Mouse (Mus musculus): ENCODE data around the gene Togaram1. TPM values are rescaled to one million over a fixed set of nuclear protein-coding genes. Genes with fewer than 3 reads are reported as not detected.

Togaram1 gene
- polyA plus RNA-seq, 1 experiment from 2014 or later = 23.4 TPM

- H3K27me3 ChIP-seq (replicated peaks; ENCODE audit: control insufficient read depth, insufficient read depth, low read length) = no peaks in the 10 kb centered on the region
- H3K36me3 ChIP-seq (ENCODE audit: control insufficient read depth, insufficient read depth, low read length) = no peaks in the 10 kb centered on the region
- peaks cover 16% of the 10 kb centered on the region for H3K4me1 ChIP-seq (ENCODE audit: control insufficient read depth, insufficient read depth, low read length)
- no peaks in the 10 kb centered on the region for H3K9me3 ChIP-seq (ENCODE audit: control insufficient read depth, low read length)
- H3K27ac ChIP-seq (ENCODE audit: low read length) = no peak overlapping the region
- no peak for ATAC-seq
- peak overlapping the region; percentile 90 for H3K4me2 ChIP-seq (ENCODE audit: low read depth, low read length)
- peak overlapping the region; percentile 96 for H3K4me3 ChIP-seq (ENCODE audit: low read length)
- H3K9ac ChIP-seq (ENCODE audit: low read depth, low read length) = peak overlapping the region; percentile 92; the same call in 1 of the 2 replicates
- 5% methylated on average over 2 of the region's 2 CpGs for WGBS
Measured at GRCm38 (mm10) chr12:64968067-64968466, 2.5 kb downstream of the Togaram1 start.

GRCm38 (mm10) chr12:64971399-64971798 lies 5.8 kb downstream of the Togaram1 start:
- H3K27ac ChIP-seq (ENCODE audit: low read length) = no peak overlapping the region

GRCm38 (mm10) chr12:64972063-64972462 lies 6.5 kb downstream of the Togaram1 start:
- Histone ChIP-seq H3K27ac (ENCODE audit: low read length) (no peak overlapping the region), H3K36me3 (ENCODE audit: control insufficient read depth, insufficient read depth, low read length) (no peaks in the 10 kb centered on the region), H3K4me2 (ENCODE audit: low read depth, low read length) (no peak overlapping the region), H3K4me3 (ENCODE audit: low read length) (no peak overlapping the region), H3K27me3 (replicated peaks; ENCODE audit: control insufficient read depth, insufficient read depth, low read length) (no peaks in the 10 kb centered on the region), H3K4me1 (ENCODE audit: control insufficient read depth, insufficient read depth, low read length) (peaks cover 14% of the 10 kb centered on the region), H3K9ac (ENCODE audit: low read depth, low read length) (no peak overlapping the region), H3K9me3 (ENCODE audit: control insufficient read depth, low read length) (no peaks in the 10 kb centered on the region)
- ATAC-seq = no peak
- WGBS = 67% methylated on average over 6 of the region's 6 CpGs

More at GRCm38 (mm10) chr12:64971399-64971798, 5.8 kb downstream of the Togaram1 start:
- Histone ChIP-seq H3K36me3 (ENCODE audit: control insufficient read depth, insufficient read depth, low read length) (no peaks in the 10 kb centered on the region), H3K4me1 (ENCODE audit: control insufficient read depth, insufficient read depth, low read length) (peaks cover 14% of the 10 kb centered on the region), H3K27me3 (replicated peaks; ENCODE audit: control insufficient read depth, insufficient read depth, low read length) (no peaks in the 10 kb centered on the region), H3K4me2 (ENCODE audit: low read depth, low read length) (no peak overlapping the region), H3K9me3 (ENCODE audit: control insufficient read depth, low read length) (no peaks in the 10 kb centered on the region), H3K4me3 (ENCODE audit: low read length) (no peak overlapping the region), H3K9ac (ENCODE audit: low read depth, low read length) (no peak overlapping the region)
- ATAC-seq = no peak

GRCm38 (mm10) chr12:64975558-64975957 lies 10.0 kb downstream of the Togaram1 start:
- Histone ChIP-seq H3K4me2 (ENCODE audit: low read depth, low read length) (no peak overlapping the region), H3K36me3 (ENCODE audit: control insufficient read depth, insufficient read depth, low read length) (peaks cover 8% of the 10 kb centered on the region), H3K27ac (ENCODE audit: low read length) (no peak overlapping the region), H3K27me3 (replicated peaks; ENCODE audit: control insufficient read depth, insufficient read depth, low read length) (no peaks in the 10 kb centered on the region), H3K4me3 (ENCODE audit: low read length) (no peak overlapping the region), H3K4me1 (ENCODE audit: control insufficient read depth, insufficient read depth, low read length) (peaks cover 8% of the 10 kb centered on the region), H3K9ac (ENCODE audit: low read depth, low read length) (no peak overlapping the region), H3K9me3 (ENCODE audit: control insufficient read depth, low read length) (no peaks in the 10 kb centered on the region)
- ATAC-seq = no peak
- WGBS = 49% methylated on average over 6 of the region's 6 CpGs

- H3K9ac ChIP-seq (ENCODE audit: low read depth, low read length) = no peak overlapping the region
- H3K4me1 ChIP-seq (ENCODE audit: control insufficient read depth, insufficient read depth, low read length) = peaks cover 3% of the 10 kb centered on the region
- no peak overlapping the region for H3K4me2 ChIP-seq (ENCODE audit: low read depth, low read length)
- no peaks in the 10 kb centered on the region for H3K9me3 ChIP-seq (ENCODE audit: control insufficient read depth, low read length)
- H3K4me3 ChIP-seq (ENCODE audit: low read length) = no peak overlapping the region
- peaks cover 8% of the 10 kb centered on the region for H3K36me3 ChIP-seq (ENCODE audit: control insufficient read depth, insufficient read depth, low read length)
- 50% methylated on average over 1 of the region's 1 CpGs for WGBS
- no peaks in the 10 kb centered on the region for H3K27me3 ChIP-seq (replicated peaks; ENCODE audit: control insufficient read depth, insufficient read depth, low read length)
- ATAC-seq = no peak
- no peak overlapping the region for H3K27ac ChIP-seq (ENCODE audit: low read length)
Measured at GRCm38 (mm10) chr12:64976191-64976590, 10.6 kb downstream of the Togaram1 start.

GRCm38 (mm10) chr12:64977518-64977917 lies 11.9 kb downstream of the Togaram1 start:
- no peak for ATAC-seq
- H3K27me3 ChIP-seq (replicated peaks; ENCODE audit: control insufficient read depth, insufficient read depth, low read length) = no peaks in the 10 kb centered on the region
- no peak overlapping the region for H3K27ac ChIP-seq (ENCODE audit: low read length)
- peaks cover 8% of the 10 kb centered on the region for H3K36me3 ChIP-seq (ENCODE audit: control insufficient read depth, insufficient read depth, low read length)
- H3K4me3 ChIP-seq (ENCODE audit: low read length) = no peak overlapping the region
- WGBS = 86% methylated on average over 1 of the region's 1 CpGs
- H3K4me1 ChIP-seq (ENCODE audit: control insufficient read depth, insufficient read depth, low read length) = no peaks in the 10 kb centered on the region; the same call in 1 of the 2 replicates
- H3K9me3 ChIP-seq (ENCODE audit: control insufficient read depth, low read length) = no peaks in the 10 kb centered on the region
- H3K4me2 ChIP-seq (ENCODE audit: low read depth, low read length) = no peak overlapping the region
- no peak overlapping the region for H3K9ac ChIP-seq (ENCODE audit: low read depth, low read length)

GRCm38 (mm10) chr12:65007725-65008124 lies 42.1 kb downstream of the Togaram1 start:
- H3K36me3 ChIP-seq (ENCODE audit: control insufficient read depth, insufficient read depth, low read length) = no peaks in the 10 kb centered on the region

GRCm38 (mm10) chr12:65022842-65023241 lies 57.2 kb downstream of the Togaram1 start:
- no peaks in the 10 kb centered on the region for H3K9me3 ChIP-seq (ENCODE audit: control insufficient read depth, low read length)
- no peak for ATAC-seq
- H3K4me2 ChIP-seq (ENCODE audit: low read depth, low read length) = no peak overlapping the region
- H3K4me1 ChIP-seq (ENCODE audit: control insufficient read depth, insufficient read depth, low read length) = no peaks in the 10 kb centered on the region
- 0 out of 2 replicates have a peak, but pooled peaks cover 3% of the 10 kb centered on the region for H3K36me3 ChIP-seq (ENCODE audit: control insufficient read depth, insufficient read depth, low read length)
- no peak overlapping the region for H3K9ac ChIP-seq (ENCODE audit: low read depth, low read length)
- no peak overlapping the region for H3K4me3 ChIP-seq (ENCODE audit: low read length)
- no peak overlapping the region for H3K27ac ChIP-seq (ENCODE audit: low read length)
- WGBS = 97% methylated on average over 6 of the region's 6 CpGs
- no peaks in the 10 kb centered on the region for H3K27me3 ChIP-seq (replicated peaks; ENCODE audit: control insufficient read depth, insufficient read depth, low read length)

More at GRCm38 (mm10) chr12:65007725-65008124, 42.1 kb downstream of the Togaram1 start:
- ATAC-seq = no peak
- Histone ChIP-seq H3K27ac (ENCODE audit: low read length) (no peak overlapping the region), H3K27me3 (replicated peaks; ENCODE audit: control insufficient read depth, insufficient read depth, low read length) (no peaks in the 10 kb centered on the region), H3K4me3 (ENCODE audit: low read length) (no peak overlapping the region), H3K4me1 (ENCODE audit: control insufficient read depth, insufficient read depth, low read length) (no peaks in the 10 kb centered on the region), H3K4me2 (ENCODE audit: low read depth, low read length) (no peak overlapping the region), H3K9ac (ENCODE audit: low read depth, low read length) (no peak overlapping the region), H3K9me3 (ENCODE audit: control insufficient read depth, low read length) (no peaks in the 10 kb centered on the region)
- 89% methylated on average over 3 of the region's 3 CpGs for WGBS

- H3K4me3 ChIP-seq (ENCODE audit: low read length) = peak overlapping the region; percentile 96
- peaks cover 14% of the 10 kb centered on the region for H3K4me1 ChIP-seq (ENCODE audit: control insufficient read depth, insufficient read depth, low read length)
- H3K36me3 ChIP-seq (ENCODE audit: control insufficient read depth, insufficient read depth, low read length) = no peaks in the 10 kb centered on the region
- no peak; the same call in 1 of the 2 replicates for ATAC-seq
- H3K9ac ChIP-seq (ENCODE audit: low read depth, low read length) = peak overlapping the region; percentile 97
- no peak overlapping the region for H3K27ac ChIP-seq (ENCODE audit: low read length)
- no peaks in the 10 kb centered on the region for H3K9me3 ChIP-seq (ENCODE audit: control insufficient read depth, low read length)
- WGBS = 46% methylated on average over 8 of the region's 8 CpGs
- H3K4me2 ChIP-seq (ENCODE audit: low read depth, low read length) = peak overlapping the region; percentile 45
- H3K27me3 ChIP-seq (replicated peaks; ENCODE audit: control insufficient read depth, insufficient read depth, low read length) = no peaks in the 10 kb centered on the region
Measured at GRCm38 (mm10) chr12:65035839-65036189, 70.2 kb downstream of the Togaram1 start.

GRCm38 (mm10) chr12:65036190-65036870 lies 70.7 kb downstream of the Togaram1 start, which contains the start of gene Prpf39:
Gene Prpf39, plus strand, starts transcription at chr12:65036333.
- ATAC-seq = peak; percentile 96
- WGBS = under 1% methylated on average over 65 of the region's 65 CpGs
- Histone ChIP-seq H3K4me3 (ENCODE audit: low read length) (peak within 1 kb of the TSS; percentile 96), H3K4me2 (ENCODE audit: low read depth, low read length) (peak within 1 kb of the TSS; percentile 66), H3K27ac (ENCODE audit: low read length) (peak within 1 kb of the TSS; percentile 89), H3K27me3 (replicated peaks; ENCODE audit: control insufficient read depth, insufficient read depth, low read length) (no peaks in the 10 kb centered on the region), H3K9ac (ENCODE audit: low read depth, low read length) (peak within 1 kb of the TSS; percentile 97), H3K4me1 (ENCODE audit: control insufficient read depth, insufficient read depth, low read length) (peaks cover 14% of the 10 kb centered on the region), H3K9me3 (ENCODE audit: control insufficient read depth, low read length) (no peaks in the 10 kb centered on the region), H3K36me3 (ENCODE audit: control insufficient read depth, insufficient read depth, low read length) (no peaks in the 10 kb centered on the region)
